Mouse (Mus musculus) kidney, adult 2 months (tissue): Measurements from ENCODE around the gene Gm21188. TPM values are rescaled to one million over a fixed set of nuclear protein-coding genes. Genes with fewer than 3 reads are reported as not detected.
"Not testable (repeated sequence)": the region's sequence is repeated elsewhere in the genome, so short reads cannot be mapped to it uniquely, and the experiment has no call there.

Experiments used
- DNase-seq: peaks from one replicate; pipeline ENCODE4 v3.0.0; 2021
- H3K27ac ChIP-seq: fragments of 200-500 bp; 2 replicates; pipeline ENCODE4 v1.5.1; 2012; ENCODE audit warnings: low read depth, low read length, control low read depth, inconsistent platforms; ENCODE audit not compliant: insufficient read depth
- H3K27me3 ChIP-seq: fragments of 200-500 bp; replicated peaks from 2 replicates; pipeline ENCODE4 v1.6.1; 2012; ENCODE audit warnings: mild to moderate bottlenecking, moderate library complexity, low read length, inconsistent platforms; ENCODE audit not compliant: control insufficient read depth, insufficient read depth
- H3K36me3 ChIP-seq: fragments of 200-500 bp; 2 replicates; pipeline ENCODE4 v1.6.1; 2012; ENCODE audit warnings: mild to moderate bottlenecking, moderate library complexity, low read length, inconsistent platforms; ENCODE audit not compliant: control insufficient read depth, insufficient read depth
- H3K4me1 ChIP-seq: fragments of 200-500 bp; 2 replicates; pipeline ENCODE4 v1.6.1; 2011; ENCODE audit warnings: low read length; ENCODE audit not compliant: control insufficient read depth, insufficient read depth
- H3K4me3 ChIP-seq: fragments of 200-500 bp; 2 replicates; pipeline ENCODE4 v1.5.1; 2011; ENCODE audit warnings: mild to moderate bottlenecking, low read depth, low read length, control low read depth; ENCODE audit not compliant: insufficient read depth
- WGBS: fragments of 180-500 bp; shearing (Covaris S2); methylation state at CpG from one replicate; pipeline ENCODE4 v1.1.7; 2018; 5-methylcytosine and 5-hydroxymethylcytosine counted together
- polyA plus RNA-seq: library from polyadenylated mRNA; depleted of rRNA; stranded (reverse); fragments of >200 nt; gene quantifications from 2 replicates; pipeline ENCODE4 v1.2.3, GENCODE M21; 2012; rRNA removed

Gene Gm21188
- polyA plus RNA-seq, 1 experiment = 0.80 TPM

GRCm38 (mm10) chr13:119991917-119992496 lies 60.0 kb downstream of the Gm21188 start:
- not testable (repeated sequence) for H3K27ac ChIP-seq, H3K27me3 ChIP-seq, H3K4me1 ChIP-seq, DNase-seq, H3K4me3 ChIP-seq, H3K36me3 ChIP-seq
- WGBS = no CpG with 5 or more reads among the region's 10 CpGs

GRCm38 (mm10) chr13:119991264-119991663 lies 60.7 kb downstream of the Gm21188 start:
- no CpG with 5 or more reads among the region's 13 CpGs for WGBS
- not testable (repeated sequence) for H3K4me3 ChIP-seq, DNase-seq, H3K27ac ChIP-seq, H3K4me1 ChIP-seq, H3K36me3 ChIP-seq, H3K27me3 ChIP-seq

Other genes with a start within 250 kb of the Gm21188 start
- not detected in 2 replicates for gene AF067063, start 222.0 kb downstream of the Gm21188 start, polyA plus RNA-seq
- not detected in 2 replicates for gene D13Ertd608e, start 216.2 kb downstream of the Gm21188 start, polyA plus RNA-seq
- gene Tcstv1, start 157.4 kb downstream of the Gm21188 start, polyA plus RNA-seq = not detected in 2 replicates
- not detected in 2 replicates for gene Gm21761, start 122.9 kb downstream of the Gm21188 start, polyA plus RNA-seq
- not detected in 2 replicates for gene B020031M17Rik, start 101.4 kb downstream of the Gm21188 start, polyA plus RNA-seq
- gene Gm36079, start 25.2 kb downstream of the Gm21188 start, polyA plus RNA-seq = not detected in 2 replicates
- not detected in 2 replicates for gene Gm20767, start 88.1 kb upstream of the Gm21188 start, polyA plus RNA-seq
- gene Gm21818, start 120.2 kb upstream of the Gm21188 start, polyA plus RNA-seq = not detected in 2 replicates
- 0.19 and 0.81 TPM in 2 replicates for gene Gm21762, start 163.8 kb upstream of the Gm21188 start, polyA plus RNA-seq
- gene Gm21731, start 186.9 kb upstream of the Gm21188 start, polyA plus RNA-seq = not detected in 2 replicates
- not detected in 2 replicates for gene AF067061, start 210.9 kb upstream of the Gm21188 start, polyA plus RNA-seq
- gene BC147527, start 248.2 kb upstream of the Gm21188 start, polyA plus RNA-seq = 0.11 and 0.78 TPM in 2 replicates